Mouse (Mus musculus): ENCODE data around the gene Cux2.

Gene Cux2

DNA sequence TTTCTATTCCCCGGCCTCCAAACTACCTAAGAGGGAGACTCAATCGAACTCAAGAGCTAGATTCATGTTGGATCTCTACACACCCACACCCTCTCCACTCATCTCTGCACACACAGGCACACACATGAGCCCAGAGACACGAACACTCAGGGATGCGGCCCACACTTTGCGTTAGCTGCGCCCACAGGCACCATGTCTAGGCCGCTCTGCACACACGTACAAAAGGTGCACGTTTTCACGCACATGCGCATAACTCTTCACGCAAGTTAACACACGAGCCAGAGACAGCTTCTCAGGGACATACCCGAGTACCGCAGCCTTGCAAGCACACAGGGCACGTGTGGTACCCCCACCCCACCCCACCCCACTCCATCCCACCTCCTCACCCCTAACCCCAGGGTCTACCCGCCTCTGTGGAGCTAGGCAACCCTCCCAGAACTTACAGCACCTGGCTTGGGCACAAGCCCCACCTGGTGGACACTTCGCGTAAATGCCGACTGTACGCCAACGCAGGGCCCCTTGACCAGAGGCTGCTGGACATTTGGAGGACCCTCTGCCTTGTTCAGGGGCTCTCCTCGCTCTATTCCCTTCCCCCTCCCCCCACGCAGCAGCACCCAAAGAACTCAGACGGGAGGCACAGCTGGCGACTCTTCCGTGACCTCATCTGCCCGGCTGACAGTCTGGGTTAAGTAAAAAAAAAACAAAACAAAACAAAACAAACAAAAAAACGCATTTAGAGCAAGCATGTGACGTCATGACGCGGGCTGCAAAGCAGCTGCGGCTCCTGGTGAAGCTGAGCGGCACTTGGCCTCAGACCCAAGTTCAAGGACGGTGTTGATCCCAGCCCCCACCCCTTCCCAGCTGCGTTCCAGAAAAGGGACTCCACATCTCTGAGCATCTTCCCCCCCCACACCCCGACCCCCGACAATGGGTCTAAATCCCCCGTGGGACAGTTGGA is 9.4 kb upstream of the Cux2 start:
- DNase-seq: peak; percentile 26

- peak; percentile 11 for DNase-seq
Observed at GRCm38 (mm10) chr5:122057622-122058021, 7.7 kb upstream of the Cux2 start.

DNA sequence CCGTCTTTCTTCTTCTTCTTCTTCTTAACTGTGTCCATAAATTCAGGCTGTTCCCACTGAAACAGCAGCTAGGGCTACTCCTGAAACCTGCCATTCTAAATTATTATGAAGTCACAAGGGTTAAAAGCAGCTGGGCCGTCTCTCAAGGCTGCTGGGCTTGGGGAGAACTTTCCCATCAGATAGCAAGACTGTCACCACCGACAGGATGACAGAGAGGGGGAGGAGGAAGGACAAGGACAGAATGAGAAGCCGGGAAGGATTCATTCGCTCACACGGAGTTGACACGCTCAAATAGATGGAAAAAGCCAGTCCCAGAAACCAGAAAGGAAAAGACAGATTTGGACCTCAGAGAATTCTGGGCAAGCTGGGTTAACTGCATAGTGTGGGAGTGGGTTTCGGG is 6.7 kb upstream of the Cux2 start:
- no peak for DNase-seq

DNA sequence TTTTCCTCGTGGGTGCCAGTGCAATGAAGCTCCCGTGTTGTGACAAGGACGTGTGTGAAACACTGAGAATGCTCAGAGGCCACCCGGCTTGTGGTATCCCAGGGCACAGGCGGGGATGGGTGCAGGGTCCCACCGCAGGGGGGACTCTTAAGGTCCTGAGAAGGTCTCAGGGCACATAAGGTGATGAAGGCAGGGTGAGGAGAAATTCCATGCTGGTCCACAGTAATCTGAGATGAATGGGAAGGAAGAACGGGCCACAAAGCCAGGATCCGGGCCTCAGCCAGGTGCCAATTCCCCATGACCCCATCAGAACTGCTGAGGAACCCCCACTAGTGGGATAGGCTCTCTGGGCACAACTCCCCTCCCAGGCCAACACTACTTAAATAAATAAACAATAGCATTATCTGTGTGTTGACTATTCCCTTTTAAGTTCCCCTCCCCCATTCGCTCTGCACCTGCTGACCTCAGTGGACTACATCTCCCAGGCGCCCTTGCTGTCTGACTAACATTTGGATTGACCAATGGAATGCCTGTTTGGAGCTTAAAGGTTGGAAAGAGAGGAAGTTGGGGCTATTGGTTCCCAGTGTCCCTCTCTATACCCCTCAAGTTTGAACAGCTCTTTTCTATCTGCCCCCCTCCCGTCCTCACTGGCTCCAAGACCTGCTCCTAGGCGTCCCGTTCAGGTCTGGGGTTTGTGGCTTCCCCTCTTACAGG is 4.4 kb upstream of the Cux2 start:
- no peak for DNase-seq

DNA sequence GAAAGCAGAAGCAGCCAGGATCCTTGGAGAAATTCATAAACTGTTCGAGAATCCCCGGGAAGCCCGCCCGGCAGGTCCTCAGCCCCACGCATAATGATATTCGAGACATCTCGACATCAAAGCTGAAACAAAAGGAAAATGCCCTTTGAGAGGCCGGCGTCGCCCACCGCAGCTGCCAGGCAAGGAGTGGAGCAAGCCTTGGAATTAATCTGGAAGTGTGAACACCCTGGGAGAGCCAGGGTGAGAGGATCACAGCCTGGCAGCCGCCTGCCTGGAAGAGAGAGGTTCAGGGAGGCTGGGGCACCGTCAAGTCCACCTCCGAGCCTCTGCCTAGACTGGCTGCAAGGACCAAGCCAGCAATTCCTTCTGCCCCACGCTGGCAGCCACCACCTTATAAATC is 3.7 kb upstream of the Cux2 start:
- no peak for DNase-seq

- no peak for DNase-seq
Observed at GRCm38 (mm10) chr5:122050832-122051105, 867 bp upstream of the Cux2 start.

- DNase-seq: peak; percentile 17
Observed at GRCm38 (mm10) chr5:122049664-122050016, 262 bp downstream of the Cux2 start.

DNA sequence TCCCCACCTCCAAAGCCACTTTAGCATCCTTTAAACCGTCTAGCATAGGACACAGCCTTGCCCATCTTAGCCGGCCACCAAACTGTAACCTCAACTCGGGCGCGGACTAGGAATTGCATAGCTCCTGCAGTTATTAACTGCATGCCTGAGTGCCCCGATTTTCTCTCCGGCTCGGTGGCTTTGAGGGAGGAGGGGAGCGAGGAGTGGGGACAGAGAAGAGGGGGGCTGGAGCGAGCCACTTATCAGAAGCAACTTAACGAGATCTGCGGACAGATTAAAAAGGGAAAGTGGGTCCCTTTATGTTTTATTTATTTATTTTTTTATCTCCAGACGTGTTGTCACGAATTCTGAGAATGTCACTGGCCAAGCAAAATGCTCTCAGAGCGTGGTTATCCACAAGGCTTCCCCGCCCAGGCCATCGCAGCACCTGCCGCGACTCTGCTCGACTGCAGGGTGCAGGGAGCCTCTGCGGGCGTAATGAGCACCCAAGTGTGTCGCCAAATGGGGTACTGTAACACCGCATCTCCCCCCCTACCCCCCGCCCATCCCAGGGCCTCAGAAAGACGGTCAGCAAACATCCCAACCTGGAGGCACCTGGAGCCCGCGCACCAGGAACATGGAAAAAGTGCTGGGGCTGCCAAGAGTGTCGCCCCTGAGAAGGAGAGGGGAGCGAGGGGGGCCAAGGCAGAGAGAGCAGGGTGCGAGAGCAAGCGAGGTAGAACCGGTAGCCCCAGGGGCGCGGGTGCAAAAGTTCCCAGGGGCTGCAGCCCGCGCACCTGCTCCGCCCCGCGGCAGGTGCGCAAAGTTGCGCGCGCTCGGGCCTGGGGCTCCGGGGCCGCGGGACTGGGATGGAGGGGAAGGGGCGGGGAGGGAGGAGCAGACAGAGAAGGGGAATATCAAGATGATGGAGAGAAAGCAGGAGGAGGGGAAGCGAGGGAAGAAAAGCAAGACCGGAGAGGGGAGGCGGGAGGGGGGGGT is 927 bp downstream of the Cux2 start:
- DNase-seq: no peak

DNA sequence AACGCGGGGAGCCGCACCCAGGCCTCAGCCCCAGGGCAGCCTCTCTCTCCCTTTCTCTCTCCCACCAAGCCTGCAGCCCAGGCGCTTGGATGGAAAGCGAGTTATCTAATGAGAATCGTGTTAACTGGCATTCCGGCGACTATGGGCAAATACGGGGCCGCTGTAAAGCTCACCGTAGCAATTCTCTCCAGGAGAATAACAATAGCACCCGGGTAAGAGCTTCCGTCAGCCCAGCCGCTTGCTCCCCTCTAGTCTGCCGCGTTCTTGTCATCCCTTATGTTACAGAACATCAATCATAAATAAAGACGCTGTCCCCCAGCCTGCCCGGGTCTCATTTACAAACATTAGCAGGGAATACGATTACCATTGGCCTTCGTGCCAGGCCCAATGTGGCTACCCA is 1.6 kb downstream of the Cux2 start:
- no peak for DNase-seq

DNA sequence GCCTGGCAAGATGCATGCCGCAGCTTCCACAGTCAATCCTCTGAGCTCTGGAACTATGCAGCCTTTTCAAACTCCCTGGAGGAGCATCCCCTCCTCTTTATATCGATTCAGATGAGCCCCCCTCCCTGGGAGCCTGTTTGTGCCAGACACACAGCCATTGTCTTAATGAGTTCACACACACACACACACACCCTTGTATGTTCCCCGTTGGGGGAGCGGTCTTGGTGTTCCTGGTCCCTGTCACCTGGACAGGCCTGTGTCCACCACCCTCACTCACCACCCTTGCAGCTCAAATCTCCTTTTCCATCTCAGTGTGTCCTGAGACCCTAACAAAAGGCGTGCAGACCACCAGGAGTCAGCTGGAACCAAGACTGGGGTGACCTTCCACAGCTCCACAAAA is 2.1 kb downstream of the Cux2 start:
- no peak for DNase-seq

DNA sequence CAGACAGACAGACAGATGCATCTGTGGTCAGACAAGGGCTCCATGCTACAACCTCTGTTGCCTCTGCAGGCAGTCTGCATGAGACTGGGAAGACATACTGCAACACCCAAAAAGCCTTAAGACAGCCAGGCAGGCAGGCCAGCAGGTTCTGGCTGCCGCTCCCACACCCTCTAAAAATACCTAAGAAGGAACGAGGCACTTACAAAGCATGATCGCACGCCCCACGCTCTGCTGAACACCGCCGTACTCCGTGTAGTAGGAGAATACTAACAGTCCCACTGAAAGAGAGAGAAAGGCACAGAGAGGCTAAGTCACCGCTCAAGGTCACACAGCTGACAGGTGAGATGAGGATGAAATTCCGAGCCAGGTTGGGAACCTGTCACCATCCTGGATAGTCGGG is 6.3 kb downstream of the Cux2 start:
- DNase-seq: no peak

DNA sequence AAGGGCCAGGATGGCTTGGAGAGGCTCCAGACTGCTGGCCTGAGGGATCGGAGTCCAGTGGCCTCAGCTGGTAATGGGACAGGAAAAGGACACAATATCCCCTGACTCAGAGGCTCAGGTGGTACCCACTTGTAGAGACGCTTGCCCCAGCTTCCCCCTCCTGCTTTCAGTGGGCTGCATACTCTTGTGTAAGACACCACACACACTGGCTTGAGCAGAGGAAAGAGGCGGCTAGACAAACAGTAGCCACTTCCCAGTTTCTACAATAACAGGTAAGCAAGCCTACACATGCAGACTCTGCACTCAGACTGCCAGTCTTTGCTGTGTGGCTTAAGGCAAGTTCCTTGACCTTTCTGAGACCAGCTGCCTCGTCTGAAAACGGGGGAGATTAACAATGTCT is 14.6 kb downstream of the Cux2 start:
- no peak for DNase-seq

DNA sequence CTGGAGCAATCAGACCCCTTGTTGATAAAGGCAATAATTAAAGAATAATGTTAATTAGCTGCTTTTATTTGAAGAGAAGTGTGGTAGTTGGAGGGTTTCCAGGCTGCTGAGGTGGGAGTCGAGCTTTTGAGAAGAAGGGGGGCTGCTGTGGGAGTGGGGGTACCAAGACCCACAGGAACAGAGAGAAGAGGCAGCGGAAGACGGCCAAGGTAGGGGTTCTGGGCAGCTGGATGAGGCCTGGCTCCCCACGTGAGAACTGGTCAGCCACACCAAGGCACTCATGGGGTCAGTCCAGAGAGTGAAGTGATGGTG is 16.8 kb downstream of the Cux2 start:
- no peak for DNase-seq

GRCm38 (mm10) chr5:122032471-122033166 is 17.3 kb downstream of the Cux2 start:
- no peak for DNase-seq

DNA sequence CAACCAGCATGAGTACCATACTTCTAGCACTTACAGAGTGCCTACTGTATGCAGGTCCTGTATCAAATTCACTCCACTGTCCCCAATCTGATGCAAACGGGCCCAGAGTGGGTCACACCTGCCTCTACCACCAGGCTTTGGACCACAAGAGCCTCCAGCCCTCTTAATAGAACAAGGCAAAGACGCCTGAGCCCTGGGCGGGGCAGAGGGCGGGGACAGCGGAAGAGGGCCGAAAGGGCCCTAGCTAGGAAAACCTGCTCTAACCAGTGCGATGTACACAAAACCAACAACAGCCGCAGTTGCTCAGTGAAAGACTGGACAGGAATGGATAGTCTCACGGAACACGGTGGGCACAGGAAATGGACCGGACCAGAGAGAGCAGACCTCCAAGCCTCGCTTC is 18.8 kb downstream of the Cux2 start:
- DNase-seq: no peak

DNA sequence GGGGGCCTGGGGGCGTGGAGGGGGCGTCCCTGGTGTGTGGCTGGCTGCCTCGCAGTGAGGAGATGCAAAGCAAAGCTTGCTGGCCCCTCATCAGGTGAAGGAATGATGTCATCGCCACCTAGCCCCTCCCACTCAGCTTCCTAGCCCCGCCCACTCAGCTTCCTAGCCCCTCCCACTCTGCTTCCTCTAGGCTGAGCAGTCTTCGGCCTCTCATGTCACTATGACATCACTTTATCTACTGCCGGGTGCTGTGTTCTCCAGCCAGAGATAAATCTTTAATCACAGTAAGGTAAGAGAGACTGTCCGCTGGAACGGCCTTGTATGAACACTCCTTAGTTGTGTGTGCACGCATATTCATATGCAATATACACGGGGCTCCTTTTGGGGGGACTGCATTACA is 19.3 kb downstream of the Cux2 start:
- DNase-seq: no peak

GRCm38 (mm10) chr5:122026771-122027170 is 23.1 kb downstream of the Cux2 start:
- no peak for DNase-seq

- no peak for DNase-seq
Observed at GRCm38 (mm10) chr5:122026284-122026683, 23.6 kb downstream of the Cux2 start.

DNA sequence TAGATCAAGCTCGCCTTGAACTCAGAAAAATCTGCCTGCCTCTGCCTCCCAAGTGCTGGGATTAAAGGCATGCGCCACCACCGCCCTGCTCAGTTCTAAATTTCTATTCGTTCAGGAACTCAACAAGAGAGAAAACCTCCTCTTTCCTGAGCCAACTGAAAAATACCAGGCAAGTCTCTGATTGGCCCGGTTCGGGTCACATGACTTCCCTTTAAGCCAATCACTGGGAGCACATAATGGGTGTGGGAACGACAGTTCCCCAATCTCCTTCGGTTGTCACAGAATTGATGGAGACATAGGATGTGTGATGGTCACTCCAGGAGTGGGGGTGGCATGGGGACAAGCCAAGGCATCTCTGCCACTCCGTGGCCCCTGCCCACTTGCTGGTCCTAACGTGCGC is 24.8 kb downstream of the Cux2 start:
- DNase-seq: no peak

DNA sequence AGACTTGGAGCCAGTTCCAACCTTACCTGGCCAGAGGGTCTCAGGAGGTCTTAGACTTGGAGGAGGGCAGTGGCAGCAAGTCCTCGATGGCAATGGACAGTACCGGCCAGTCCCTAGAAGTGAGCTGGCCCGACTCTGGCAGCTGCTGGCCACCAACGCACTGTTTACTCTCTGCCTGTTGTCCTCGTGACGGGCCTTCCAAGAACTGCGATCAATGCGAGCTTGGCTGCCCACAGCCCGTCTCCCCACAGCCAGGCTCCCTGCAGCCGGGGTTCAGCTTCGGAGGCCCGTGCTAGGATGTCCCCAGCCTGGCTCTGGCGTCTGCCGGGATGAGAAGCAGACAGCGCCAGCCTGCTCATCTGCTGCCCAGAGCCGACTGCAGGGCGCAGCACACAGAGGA is 30.6 kb downstream of the Cux2 start:
- DNase-seq: no peak

DNA sequence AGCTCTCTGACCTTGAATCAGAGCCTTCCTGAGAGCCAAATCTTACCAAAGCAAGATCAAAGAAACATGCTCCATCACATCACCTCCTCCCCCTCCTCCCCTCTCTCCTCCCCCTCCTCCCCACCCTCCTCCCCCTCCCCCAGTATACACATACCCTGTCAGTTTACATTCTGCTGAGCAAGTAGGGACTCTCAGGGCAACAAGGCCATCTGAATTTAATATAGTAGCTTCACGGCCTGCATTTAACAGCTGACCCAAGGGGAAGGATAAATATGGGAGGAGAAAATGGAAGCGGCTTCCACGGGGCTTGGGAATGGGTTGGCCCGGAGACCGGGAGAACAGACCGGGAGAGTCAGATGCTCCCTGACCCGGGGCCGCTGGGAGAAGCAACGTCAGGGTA is 32.1 kb downstream of the Cux2 start:
- no peak for DNase-seq

DNA sequence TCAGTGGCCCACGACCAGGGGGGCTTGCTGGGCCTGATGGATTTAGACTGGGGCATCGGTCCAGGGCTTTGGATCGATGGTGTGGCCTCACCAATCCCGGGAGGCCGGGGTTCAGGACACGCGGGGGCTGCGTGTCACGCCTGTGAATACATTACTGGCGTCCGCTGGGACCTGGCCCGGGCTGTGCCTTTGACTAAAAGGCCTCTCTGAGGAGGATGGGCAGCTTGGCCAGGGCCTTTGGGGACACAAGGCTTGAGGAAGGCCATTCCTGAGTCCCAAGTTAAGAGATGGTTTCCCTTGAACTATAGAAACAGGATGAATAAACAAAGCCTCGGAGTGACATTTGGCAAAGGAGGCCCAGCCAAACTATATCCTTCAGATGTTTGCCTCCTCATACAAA is 32.6 kb downstream of the Cux2 start:
- DNase-seq: no peak

GRCm38 (mm10) chr5:122016744-122017143 is 33.2 kb downstream of the Cux2 start:
- no peak for DNase-seq
